Mouse (Mus musculus) CH12F3 (cell line): ENCODE measurements around the gene Fbxw20.
"Not testable (repeated sequence)": the region's sequence is repeated elsewhere in the genome, so short reads cannot be mapped to it uniquely, and the experiment has no call there.

Experiments
- in situ Hi-C: fragments of 300-500 bp; cut with MboI; formaldehyde crosslinking; loops from 2 replicates; pipeline ENCODE4 v1.14.3; 2020; ENCODE audit warnings: low sequenced_read_pairs

Gene Fbxw20

GRCm38 (mm10) chr9:109234654-109235053, at the start of gene Fbxw20:
Gene Fbxw20, minus strand, starts transcription at chr9:109234754.
- in situ Hi-C loops, result no loop called here

- in situ Hi-C loops, result no loop called here
Observed at GRCm38 (mm10) chr9:109263041-109263440, 28.5 kb upstream of the Fbxw20 start.

DNA sequence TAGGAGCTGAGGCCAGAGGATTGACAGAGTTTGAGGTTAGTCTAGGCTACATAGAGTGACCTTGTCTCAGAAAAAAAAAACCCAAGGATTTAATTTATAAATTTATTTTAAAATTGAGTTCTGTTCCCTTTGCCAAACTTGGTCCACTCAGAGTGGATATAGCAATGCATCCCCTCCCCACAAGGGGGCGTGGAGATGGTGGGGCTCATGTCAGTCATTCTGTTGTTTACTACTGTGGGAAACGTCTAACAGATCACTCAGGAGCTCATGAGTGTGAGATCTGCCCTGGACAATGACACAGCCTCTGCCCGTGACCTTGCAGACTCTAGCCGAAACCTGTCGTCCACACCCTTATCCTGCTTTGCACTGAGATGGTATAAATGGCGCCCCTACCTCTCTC, 16.1 kb downstream of the Fbxw20 start:
- in situ Hi-C loops, result no loop called here

- in situ Hi-C loops, result not testable (repeated sequence)
Observed at GRCm38 (mm10) chr9:109201347-109201746, 33.2 kb downstream of the Fbxw20 start.

GRCm38 (mm10) chr9:109200349-109200748, 34.2 kb downstream of the Fbxw20 start:
- in situ Hi-C loops, result no loop called here

DNA sequence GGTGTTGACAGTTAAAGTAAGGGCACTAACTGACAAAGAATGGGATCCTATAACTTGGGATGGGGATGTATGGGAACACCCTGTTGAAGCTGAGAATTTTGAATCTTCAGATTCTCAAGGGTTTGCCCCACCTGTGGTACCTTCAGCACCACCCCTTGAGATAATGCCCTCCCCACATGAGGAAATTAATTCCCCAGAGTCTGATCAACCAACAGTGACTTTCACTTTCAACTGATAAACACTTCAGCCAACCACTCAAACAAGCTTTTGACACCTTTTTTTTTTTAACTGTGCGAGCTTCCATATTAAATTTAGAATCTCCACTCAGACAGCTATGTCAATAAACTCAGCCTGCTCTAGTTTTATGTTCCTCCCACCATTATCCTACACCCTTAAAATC, 35.2 kb downstream of the Fbxw20 start:
- in situ Hi-C loops, result no loop called here

GRCm38 (mm10) chr9:109195875-109196274, 38.7 kb downstream of the Fbxw20 start, which contains the start of gene Fbxw13:
Gene Fbxw13, minus strand, starts transcription at chr9:109195975.
- in situ Hi-C loops, result not testable (repeated sequence)

- in situ Hi-C loops, result no loop called here
Observed at GRCm38 (mm10) chr9:109177208-109177607, 57.3 kb downstream of the Fbxw20 start.

DNA sequence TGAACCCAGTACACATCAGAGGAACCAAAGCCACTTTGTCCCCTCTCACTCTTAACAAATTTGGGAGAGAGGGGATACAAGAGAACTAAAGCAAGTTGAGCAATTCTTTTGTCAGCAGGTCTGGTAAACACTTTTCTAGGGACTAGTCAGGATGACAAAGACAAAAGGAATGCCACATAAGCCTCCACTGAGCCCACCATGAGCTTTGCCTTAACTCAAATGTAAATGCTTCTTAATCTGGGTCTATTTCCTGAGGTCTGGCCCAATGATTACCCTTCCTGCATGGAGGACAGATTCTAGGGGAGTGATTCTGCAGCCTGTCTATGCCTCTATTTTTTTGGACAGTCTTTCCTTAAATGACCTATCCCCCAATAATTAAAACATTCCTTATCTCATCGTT, 58.3 kb downstream of the Fbxw20 start:
- in situ Hi-C loops, result no loop called here
